Mouse (Mus musculus) frontal cortex, adult 2 months (tissue): ENCODE measurements at regions not wholly inside any gene's neighbourhood (a gene's known extent, or its start where the extent isn't known, plus 50 kb on each side); places are given as distances from the start of the nearest gene placed in this dataset.
A peak's percentile ranks its signal among the peaks of the same experiment; 100 is the strongest.

Experiments used
- DNase-seq, 2 experiments: peaks; one replicate each; pipeline ENCODE4 v3.0.0; 2022; ENCODE audit warnings: low spot score in 1 of 2; ENCODE audit errors: extremely low spot score in 1 of 2

- no peak for DNase-seq
Observed at GRCm38 (mm10) chr15:11774717-11775116, 132.4 kb downstream of the Npr3 start.

DNA sequence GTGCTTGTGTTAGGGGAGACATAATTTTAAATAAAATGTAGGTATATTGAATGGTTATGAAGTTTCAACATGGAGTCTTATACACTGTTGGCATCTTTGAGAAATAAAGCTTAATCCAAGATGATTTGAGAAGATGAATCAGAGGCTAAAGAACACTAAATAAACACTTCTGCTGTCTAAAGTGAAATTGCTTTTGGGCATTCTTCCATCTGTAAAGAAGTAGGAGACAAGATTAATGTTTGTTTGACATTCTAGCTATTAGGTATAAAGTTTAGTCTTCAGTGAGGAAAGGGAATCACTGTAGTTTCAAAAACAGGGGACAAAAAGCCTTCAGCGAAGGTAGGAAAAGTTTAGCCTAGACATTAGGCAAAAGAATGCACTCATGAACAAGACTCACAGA is 136.5 kb downstream of the Npr3 start:
- no peak for DNase-seq

GRCm38 (mm10) chr15:11757963-11758362 is 149.1 kb downstream of the Npr3 start:
- no peak for DNase-seq

DNA sequence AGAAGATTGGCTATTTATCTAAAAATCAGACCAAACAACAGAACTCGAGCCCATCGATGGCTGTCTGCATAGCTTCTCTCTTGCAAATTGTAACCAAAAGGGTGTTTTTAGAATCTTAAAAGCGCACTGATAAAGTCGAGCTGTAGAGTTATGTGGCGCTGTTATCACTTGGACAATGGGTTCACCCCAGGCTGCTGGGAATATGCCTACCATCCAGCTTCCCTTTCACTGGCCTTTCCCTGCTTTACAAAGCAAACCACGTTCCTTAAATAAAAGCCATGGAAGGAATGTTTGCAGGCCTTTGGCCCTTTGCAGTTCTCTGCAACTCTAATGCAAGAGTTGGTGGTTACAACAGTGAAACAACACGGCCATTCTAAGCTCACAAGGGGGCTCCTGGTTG is 150.3 kb downstream of the Npr3 start:
- no peak for DNase-seq

DNA sequence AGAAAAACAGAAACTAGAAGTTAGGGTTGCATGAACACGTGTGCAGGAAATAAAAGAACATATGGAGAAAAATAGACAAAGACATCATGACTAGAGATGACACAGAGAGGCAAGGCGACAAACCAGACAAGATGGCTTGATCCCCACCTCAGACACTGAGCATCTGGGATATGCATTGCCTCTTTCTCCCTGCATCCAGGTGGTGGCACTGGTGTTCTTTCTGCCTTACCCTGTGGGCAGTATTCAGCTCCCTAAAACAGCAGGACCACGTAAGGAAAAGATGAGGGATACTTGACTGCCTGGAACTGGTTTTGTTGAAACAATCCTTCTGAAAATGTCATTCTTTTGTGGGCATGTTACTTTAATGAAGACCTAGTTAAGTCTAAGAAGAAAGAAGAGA is 153.9 kb downstream of the Npr3 start:
- DNase-seq, result peak; percentile 37 to 81

- DNase-seq, result no peak
Observed at GRCm38 (mm10) chr15:11750893-11751292, 156.2 kb downstream of the Npr3 start.

GRCm38 (mm10) chr15:11749509-11749908 is 157.6 kb downstream of the Npr3 start:
- DNase-seq, result peak in 1 of 2 experiments; percentile 25

GRCm38 (mm10) chr15:11748306-11748705 is 158.8 kb downstream of the Npr3 start:
- peak in 1 of 2 experiments; percentile 18 for DNase-seq

- DNase-seq, result no peak
Observed at GRCm38 (mm10) chr15:11746754-11747153, 160.3 kb downstream of the Npr3 start.

GRCm38 (mm10) chr15:11745629-11746372 is 161.3 kb downstream of the Npr3 start:
- DNase-seq, result no peak

- DNase-seq, result no peak
Observed at GRCm38 (mm10) chr15:11744903-11745302, 162.2 kb downstream of the Npr3 start.

DNA sequence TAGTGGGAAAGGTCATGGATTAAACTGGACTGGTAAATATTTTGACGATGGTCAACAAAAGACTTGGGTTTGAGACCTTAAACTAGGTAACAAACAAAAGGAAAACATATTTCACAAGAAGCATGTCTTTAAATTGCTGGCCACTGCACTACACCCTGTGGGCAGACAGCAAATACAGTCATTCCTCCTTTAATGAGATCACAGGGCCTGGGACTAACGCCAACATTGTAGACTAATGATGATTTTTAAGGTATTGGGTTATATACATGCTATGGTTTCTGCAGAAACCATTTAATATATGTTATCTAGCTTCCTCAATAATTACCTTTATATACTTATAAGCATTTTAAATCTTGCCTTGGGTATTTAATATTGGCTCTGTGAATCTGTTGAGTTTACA is 162.8 kb downstream of the Npr3 start:
- no peak for DNase-seq

- DNase-seq, result no peak
Observed at GRCm38 (mm10) chr15:11742820-11743219, 164.3 kb downstream of the Npr3 start.

- no peak for DNase-seq
Observed at GRCm38 (mm10) chr15:11742346-11742729, 164.7 kb downstream of the Npr3 start.

DNA sequence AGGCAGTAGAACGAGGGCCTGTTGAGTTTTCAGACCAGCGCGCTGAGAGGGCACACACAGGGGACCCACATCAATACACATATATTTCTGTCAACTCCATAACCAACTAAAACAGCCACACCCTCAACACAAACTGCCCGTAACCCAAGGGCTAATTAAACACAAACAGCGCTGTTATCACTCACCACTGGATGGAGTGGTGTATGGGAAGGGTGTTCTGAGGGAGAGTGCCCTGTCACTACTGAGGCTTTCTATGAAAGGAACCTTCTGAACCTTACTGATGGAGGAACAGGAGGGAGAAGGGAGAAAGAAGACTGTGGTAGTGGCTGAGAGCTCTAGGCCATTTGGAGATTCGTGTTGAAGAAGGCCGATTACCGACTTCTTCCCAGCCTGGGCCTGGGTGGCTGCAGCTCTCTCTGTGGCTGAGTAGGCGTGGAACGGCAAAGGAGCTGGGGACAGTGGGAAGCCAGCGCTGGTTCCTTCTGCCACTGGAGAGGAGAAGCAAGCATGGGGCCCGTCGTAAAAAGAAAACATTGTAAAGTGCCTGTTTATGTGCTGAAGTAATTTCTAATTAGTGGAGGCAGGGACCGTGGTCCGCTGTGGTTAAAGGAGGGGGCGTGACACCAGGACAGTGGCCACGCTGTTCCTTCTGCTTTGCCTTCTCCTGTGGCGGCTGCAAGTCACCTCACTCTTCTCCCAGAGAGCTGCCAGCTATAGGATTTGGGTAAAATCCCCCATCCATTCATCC is 165.3 kb downstream of the Npr3 start:
- DNase-seq, result no peak

- no peak for DNase-seq
Observed at GRCm38 (mm10) chr15:11737436-11738000, 169.6 kb downstream of the Npr3 start.

DNA sequence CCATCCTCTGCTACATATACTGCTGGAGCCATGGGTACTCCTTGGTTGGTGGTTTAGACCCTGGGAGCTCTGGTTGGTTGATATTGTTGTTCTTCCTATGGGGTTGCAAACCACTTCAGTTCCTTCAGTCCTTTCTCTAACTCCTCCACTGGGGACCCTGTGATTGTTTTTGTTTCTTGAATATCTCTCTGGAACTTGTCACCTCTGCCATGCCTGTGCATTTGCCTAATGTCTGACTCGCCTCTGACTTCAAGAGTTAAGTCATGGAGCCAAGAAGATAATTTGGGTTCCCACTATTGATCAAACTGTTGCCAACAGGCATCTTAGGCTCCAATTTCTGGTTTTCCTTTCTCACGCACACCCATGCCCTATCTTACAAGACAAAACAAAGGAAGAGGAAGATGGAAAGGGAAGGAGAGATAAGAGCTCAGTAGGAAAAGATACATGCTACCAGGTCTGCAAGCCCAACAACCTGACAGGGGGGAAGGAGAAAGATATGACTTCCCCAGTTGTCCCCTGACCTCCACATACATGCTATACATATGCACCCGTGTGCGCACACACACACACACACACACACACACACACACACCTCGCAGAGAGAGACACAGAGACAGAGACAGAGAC is 172.3 kb downstream of the Npr3 start:
- no peak for DNase-seq

- DNase-seq, result no peak
Observed at GRCm38 (mm10) chr15:11729381-11729780, 177.7 kb downstream of the Npr3 start.

DNA sequence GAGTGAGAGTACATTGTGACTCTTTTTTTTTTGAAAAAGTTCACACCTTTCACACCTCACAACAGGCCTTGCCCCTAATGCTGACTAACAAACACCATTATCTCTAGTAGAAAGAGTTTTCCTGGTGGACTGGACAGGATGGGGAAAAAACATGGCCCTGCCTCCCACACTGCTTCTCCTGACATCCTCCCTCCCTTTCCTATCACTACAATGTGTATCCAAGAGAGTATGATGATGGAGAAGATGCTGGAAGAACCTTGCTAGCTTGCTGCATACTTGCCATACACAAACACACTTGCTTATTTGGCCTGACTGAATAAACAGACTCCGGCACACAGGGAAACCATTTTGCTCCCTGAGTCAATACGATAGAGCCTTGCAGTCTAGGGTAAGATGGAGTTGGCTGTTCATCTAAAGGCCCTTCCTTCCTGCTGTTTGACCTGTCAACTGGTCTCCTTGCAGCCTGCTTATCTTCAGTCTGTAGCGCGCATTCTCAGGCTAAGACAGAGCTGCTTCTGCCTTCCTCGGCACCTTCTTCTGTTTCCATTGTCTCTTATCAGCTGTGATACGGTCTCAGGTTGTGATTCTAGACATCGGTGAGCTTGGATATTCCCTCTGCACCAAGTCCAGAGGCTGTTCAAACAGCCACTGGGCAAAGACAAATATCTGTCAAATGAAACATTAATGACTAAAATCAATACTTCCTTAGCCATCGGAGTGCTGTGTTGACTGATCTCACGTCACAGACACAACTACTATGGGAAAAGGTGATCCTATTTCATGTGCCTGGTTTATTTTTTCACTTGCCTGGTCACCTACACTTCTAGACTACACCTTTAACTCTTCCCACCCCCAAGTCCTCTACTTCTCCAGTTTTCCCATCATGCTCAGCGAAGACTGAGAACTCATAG is 181.2 kb downstream of the Npr3 start:
- DNase-seq, result no peak

GRCm38 (mm10) chr15:11720645-11721044 is 186.4 kb downstream of the Npr3 start:
- no peak for DNase-seq
